Mouse (Mus musculus) heart, postnatal 14 days (tissue): ENCODE data around the gene Elf5. TPM values are rescaled to one million over a fixed set of nuclear protein-coding genes. Genes with fewer than 3 reads are reported as not detected.

Experiments
- DNase-seq, 2 experiments: peaks; one replicate each; pipeline ENCODE4 v3.0.0; 2021 to 2022
- intact Hi-C: fragments of 180-260 bp; cut with DNase I; formaldehyde crosslinking; loops from one replicate; pipeline ENCODE4 v1.15.1; 2025
- long read RNA-seq, 2 experiments: library from polyadenylated mRNA; stranded (forward); transcript quantifications; one replicate each; pipeline ENCODE4 v2.0.0; 2021
- total RNA-seq, 2 experiments: library from RNA; stranded (reverse); gene quantifications; 2 replicates each; pipeline ENCODE4 v1.2.3; 2021

The Elf5 gene
- not detected for total RNA-seq
- long read RNA-seq, experiment 1, result 0 reads
- long read RNA-seq, experiment 2, result 0 reads

GRCm38 (mm10) chr2:103411348-103411747 lies at the start of gene Elf5:
Gene Elf5 (plus strand): TSS chr2:103411688.
- intact Hi-C loops, result no loop called here
- DNase-seq, result no peak

- intact Hi-C loops, result no loop called here
- no peak for DNase-seq
Measured at GRCm38 (mm10) chr2:103372541-103372940, 38.9 kb upstream of the Elf5 start.

- intact Hi-C loops, result no loop called here
- peak; percentile 33 to 48 for DNase-seq
Measured at GRCm38 (mm10) chr2:103379502-103380160, 31.9 kb upstream of the Elf5 start.

GRCm38 (mm10) chr2:103382174-103382573 lies 29.3 kb upstream of the Elf5 start:
- intact Hi-C loops, result no loop called here

GRCm38 (mm10) chr2:103387881-103388280 lies 23.6 kb upstream of the Elf5 start:
- DNase-seq, result no peak
- intact Hi-C loops, result no loop called here

More at GRCm38 (mm10) chr2:103382174-103382573, 29.3 kb upstream of the Elf5 start:
- DNase-seq, result no peak

GRCm38 (mm10) chr2:103388311-103388710 lies 23.2 kb upstream of the Elf5 start:
- intact Hi-C loops, result no loop called here
- DNase-seq, result no peak

GRCm38 (mm10) chr2:103390086-103390988 lies 21.2 kb upstream of the Elf5 start:
- DNase-seq, result no peak
- intact Hi-C loops, result no loop called here

GRCm38 (mm10) chr2:103391626-103392025 lies 19.9 kb upstream of the Elf5 start:
- DNase-seq, result no peak
- intact Hi-C loops, result no loop called here

- intact Hi-C loops, result no loop called here
- no peak for DNase-seq
Measured at GRCm38 (mm10) chr2:103398110-103398509, 13.4 kb upstream of the Elf5 start.

- intact Hi-C loops, result no loop called here
- no peak for DNase-seq
Measured at GRCm38 (mm10) chr2:103400691-103401090, 10.8 kb upstream of the Elf5 start.

GRCm38 (mm10) chr2:103406239-103406638 lies 5.2 kb upstream of the Elf5 start:
- no peak for DNase-seq
- intact Hi-C loops, result no loop called here

GRCm38 (mm10) chr2:103411816-103412215 lies 328 bp downstream of the Elf5 start:
- intact Hi-C loops, result no loop called here
- DNase-seq, result no peak

- intact Hi-C loops, result no loop called here
- no peak for DNase-seq
Measured at GRCm38 (mm10) chr2:103413381-103413780, 1.9 kb downstream of the Elf5 start.

GRCm38 (mm10) chr2:103415774-103416173 lies 4.3 kb downstream of the Elf5 start:
- intact Hi-C loops, result no loop called here
- DNase-seq, result no peak

GRCm38 (mm10) chr2:103420650-103421507 lies 9.4 kb downstream of the Elf5 start:
- intact Hi-C loops, result loop anchor here (5.0 kb wide), 1 partner anchor 334 kb away; no protein-coding TSS in a partner anchor
- no peak for DNase-seq

- intact Hi-C loops, result loop anchor here (5.0 kb wide), 1 partner anchor 337 kb away; no protein-coding TSS in a partner anchor
- DNase-seq, result no peak
Measured at GRCm38 (mm10) chr2:103423884-103424283, 12.4 kb downstream of the Elf5 start.

GRCm38 (mm10) chr2:103424349-103425026 lies 13.0 kb downstream of the Elf5 start:
- intact Hi-C loops, result loop anchor here (5.0 kb wide), 1 partner anchor 337 kb away; no protein-coding TSS in a partner anchor

GRCm38 (mm10) chr2:103425456-103426063 lies 14.1 kb downstream of the Elf5 start:
- no peak for DNase-seq
- intact Hi-C loops, result no loop called here

More at GRCm38 (mm10) chr2:103424349-103425026, 13.0 kb downstream of the Elf5 start:
- peak; percentile 50 to 65 for DNase-seq

- intact Hi-C loops, result no loop called here
- DNase-seq, result no peak
Measured at GRCm38 (mm10) chr2:103428356-103428755, 16.9 kb downstream of the Elf5 start.
